Mouse (Mus musculus) thymus, adult 2 months (tissue): ENCODE measurements around the gene Prdm16.

Source experiments
- CTCF ChIP-seq: fragments of 200-500 bp; IDR thresholded peaks from 2 replicates; pipeline ENCODE4 v1.5.1; 2012; ENCODE audit warnings: mild to moderate bottlenecking, control low read depth, low read length, moderate library complexity, borderline replicate concordance; ENCODE audit not compliant: control insufficient read depth, poor library complexity, insufficient read depth; ENCODE audit errors: extremely low read depth
- POLR2A ChIP-seq: fragments of 200-500 bp; IDR thresholded peaks from 2 replicates; pipeline ENCODE4 v1.6.1; 2012; ENCODE audit warnings: mild to moderate bottlenecking, low read length, control low read depth, moderate library complexity; ENCODE audit not compliant: control insufficient read depth, poor library complexity, insufficient read depth; ENCODE audit errors: extremely low read depth

DNA sequence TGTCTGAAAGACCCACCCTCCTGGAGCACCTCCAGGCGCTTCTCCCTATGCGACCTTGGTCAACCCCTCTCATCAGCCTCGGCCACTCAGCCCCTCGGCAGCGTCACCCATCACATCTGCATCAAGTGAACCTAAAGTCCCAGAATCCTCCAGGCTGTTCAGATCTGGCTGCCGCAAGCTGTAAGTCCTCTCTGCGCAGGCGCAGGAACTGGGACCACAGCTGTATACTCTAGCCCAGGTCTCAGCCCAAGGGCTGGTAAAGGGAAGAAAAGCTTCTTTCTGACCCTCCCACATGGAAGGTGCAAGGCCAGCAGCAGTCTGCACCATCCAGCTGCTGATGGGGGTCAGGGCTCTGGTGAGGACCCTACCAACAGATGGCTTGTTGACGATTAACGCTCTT is 226.8 kb downstream of the Prdm16 start:
- TF ChIP-seq CTCF (no peak), POLR2A (no peak)
